Mouse (Mus musculus) A20 (cell line): Measurements from ENCODE around the gene Eme1.
"Not testable (repeated sequence)": the region's sequence is repeated elsewhere in the genome, so short reads cannot be mapped to it uniquely, and the experiment has no call there.

ENCODE experiments used
- DNase-seq: peaks from one replicate; pipeline ENCODE4 v3.0.0-alpha.2; 2011; ENCODE audit warnings: low read depth, low spot score

Gene Eme1

GRCm38 (mm10) chr11:94653663-94654436 is at the start of gene Eme1, which contains the start of gene Mrpl27:
Gene Eme1 (minus strand): TSS chr11:94653964.
Gene Mrpl27 (plus strand): TSS chr11:94653767.
- DNase-seq: peak; percentile 93

- DNase-seq: no peak
Measured at GRCm38 (mm10) chr11:94702216-94702610, 48.4 kb upstream of the Eme1 start.

- DNase-seq: no peak
Measured at GRCm38 (mm10) chr11:94701401-94702215, 47.8 kb upstream of the Eme1 start.

GRCm38 (mm10) chr11:94699399-94699798 is 45.6 kb upstream of the Eme1 start:
- no peak for DNase-seq

GRCm38 (mm10) chr11:94697703-94698464 is 44.1 kb upstream of the Eme1 start:
- DNase-seq: no peak

GRCm38 (mm10) chr11:94697140-94697539 is 43.4 kb upstream of the Eme1 start:
- no peak for DNase-seq

- peak; percentile 53 for DNase-seq
Measured at GRCm38 (mm10) chr11:94695508-94695907, 41.7 kb upstream of the Eme1 start.

- DNase-seq: peak; percentile 49
Measured at GRCm38 (mm10) chr11:94692502-94692901, 38.7 kb upstream of the Eme1 start.

GRCm38 (mm10) chr11:94687178-94687577 is 33.4 kb upstream of the Eme1 start:
- DNase-seq: no peak

- DNase-seq: no peak
Measured at GRCm38 (mm10) chr11:94682427-94682826, 28.7 kb upstream of the Eme1 start.

- no peak for DNase-seq
Measured at GRCm38 (mm10) chr11:94681640-94682039, 27.9 kb upstream of the Eme1 start.

- DNase-seq: no peak
Measured at GRCm38 (mm10) chr11:94680639-94681038, 26.9 kb upstream of the Eme1 start.

GRCm38 (mm10) chr11:94677607-94678145 is 23.9 kb upstream of the Eme1 start:
- no peak for DNase-seq

GRCm38 (mm10) chr11:94676754-94677606 is 23.2 kb upstream of the Eme1 start, which contains the start of gene Xylt2:
Gene Xylt2 (minus strand): TSS chr11:94677515.
- DNase-seq: peak; percentile 93

GRCm38 (mm10) chr11:94676308-94676707 is 22.5 kb upstream of the Eme1 start:
- DNase-seq: no peak

- DNase-seq: no peak
Measured at GRCm38 (mm10) chr11:94675446-94675845, 21.7 kb upstream of the Eme1 start.

GRCm38 (mm10) chr11:94674984-94675383 is 21.2 kb upstream of the Eme1 start:
- no peak for DNase-seq

GRCm38 (mm10) chr11:94665281-94665680 is 11.5 kb upstream of the Eme1 start:
- DNase-seq: no peak

GRCm38 (mm10) chr11:94661344-94661743 is 7.6 kb upstream of the Eme1 start:
- no peak for DNase-seq

GRCm38 (mm10) chr11:94652973-94653372 is 791 bp downstream of the Eme1 start:
- no peak for DNase-seq

GRCm38 (mm10) chr11:94651241-94651640 is 2.5 kb downstream of the Eme1 start:
- DNase-seq: not testable (repeated sequence)
